Mouse (Mus musculus) ES-E14 (cell line): Measurements from ENCODE around the gene Man1c1.

Experiments
- HCFC1 ChIP-seq: IDR thresholded peaks from 2 replicates; pipeline ENCODE4 v1.6.1; 2012; ENCODE audit warnings: low read length, inconsistent platforms, borderline replicate concordance; ENCODE audit not compliant: insufficient read depth
- MAFK ChIP-seq: IDR thresholded peaks from 2 replicates; pipeline ENCODE4 v1.6.1; 2014; ENCODE audit warnings: mild to moderate bottlenecking, low read depth, low read length, inconsistent platforms; ENCODE audit not compliant: insufficient read depth
- ZC3H11A ChIP-seq: IDR thresholded peaks from 2 replicates; pipeline ENCODE4 v1.6.1; 2012; ENCODE audit warnings: low read depth, mild to moderate bottlenecking, inconsistent platforms, low read length, borderline replicate concordance

DNA sequence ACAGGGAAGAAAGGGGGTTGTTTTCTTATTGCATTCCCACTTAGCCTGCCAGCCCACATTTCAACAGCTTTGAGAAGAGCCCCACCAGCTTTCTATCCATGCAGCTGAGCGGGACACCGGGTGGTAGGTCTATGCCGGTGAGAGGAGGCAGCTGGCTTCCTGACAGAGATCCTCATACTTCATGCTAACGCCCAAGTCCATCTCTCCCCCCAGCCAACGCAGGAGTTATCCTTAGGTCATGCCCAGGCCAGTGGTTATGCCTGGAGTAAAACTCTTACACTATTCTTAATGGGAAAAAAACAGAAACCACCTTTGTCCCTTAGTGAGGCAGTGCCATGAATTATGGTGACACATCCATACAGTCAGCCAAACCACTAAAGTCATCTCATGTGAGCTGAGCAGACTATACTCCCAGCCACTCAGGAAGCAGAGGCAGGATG lies 66.0 kb downstream of the Man1c1 start:
- TF ChIP-seq ZC3H11A: no peak
- TF ChIP-seq MAFK: no peak
- no peak for TF ChIP-seq HCFC1
